Mouse (Mus musculus) embryo, embryonic 11.5 days (tissue): ENCODE results near the gene Ccdc59.
A peak's percentile ranks its signal among the peaks of the same experiment; 100 is the strongest.

Experiments used
- DNase-seq: peaks from one replicate; pipeline ENCODE4 v3.0.0-alpha.2; 2012; ENCODE audit warnings: low read depth, low spot score

Ccdc59 gene

DNA sequence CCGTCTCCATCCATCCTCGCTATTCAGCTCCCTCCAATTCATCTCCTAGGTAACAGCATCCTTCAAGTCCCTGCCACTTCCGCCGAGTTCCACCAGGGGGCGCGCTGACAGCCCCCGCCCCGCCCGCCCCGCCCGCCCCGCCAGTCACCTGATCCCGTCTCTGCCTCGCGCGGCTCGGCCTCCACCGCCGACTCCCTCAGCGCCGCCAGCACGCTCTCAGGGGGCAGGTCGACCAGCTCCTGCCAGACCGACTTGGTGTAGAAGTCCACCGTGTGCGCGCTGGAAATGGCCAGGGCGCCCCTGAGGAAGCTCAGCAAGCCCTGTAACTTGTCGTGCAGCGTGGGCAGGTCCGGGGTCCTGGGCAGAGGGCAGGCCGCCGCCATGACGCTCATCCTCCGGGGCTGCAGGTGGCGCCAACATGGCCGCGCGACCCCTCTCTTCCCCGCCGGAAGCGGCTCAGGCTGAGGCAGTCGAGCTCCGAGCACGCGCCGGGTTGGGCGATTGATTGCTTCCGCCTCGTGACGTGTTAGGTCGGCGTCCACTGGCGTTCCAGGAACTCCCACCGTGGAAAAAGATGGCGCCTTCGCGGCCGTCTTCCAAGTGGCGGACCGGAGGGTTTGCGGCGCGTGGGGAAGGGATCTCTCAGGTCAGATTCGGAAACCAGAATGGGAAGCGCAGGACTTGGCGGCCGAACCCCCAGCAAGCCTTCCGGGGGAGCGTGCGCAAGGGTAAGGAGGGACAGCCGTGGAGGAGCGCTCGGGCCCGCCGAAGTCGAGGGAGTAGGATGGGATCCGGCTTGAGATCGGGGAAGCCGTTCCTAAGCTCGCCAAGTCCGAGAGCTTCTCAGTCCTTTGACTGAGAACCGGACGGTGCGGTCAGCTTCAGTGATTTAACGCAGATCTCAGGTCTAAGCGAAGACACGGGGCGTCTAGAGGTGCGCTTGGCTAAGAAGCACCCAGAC, at the start of gene Ccdc59, which contains the start of gene Mettl25:
TSS of gene Ccdc59 (plus strand) at position 140 of the 961 bp plus-strand sequence.
TSS of gene Mettl25 (minus strand) at position 453 of the 961 bp plus-strand sequence.
- peak; percentile 92 for DNase-seq

DNA sequence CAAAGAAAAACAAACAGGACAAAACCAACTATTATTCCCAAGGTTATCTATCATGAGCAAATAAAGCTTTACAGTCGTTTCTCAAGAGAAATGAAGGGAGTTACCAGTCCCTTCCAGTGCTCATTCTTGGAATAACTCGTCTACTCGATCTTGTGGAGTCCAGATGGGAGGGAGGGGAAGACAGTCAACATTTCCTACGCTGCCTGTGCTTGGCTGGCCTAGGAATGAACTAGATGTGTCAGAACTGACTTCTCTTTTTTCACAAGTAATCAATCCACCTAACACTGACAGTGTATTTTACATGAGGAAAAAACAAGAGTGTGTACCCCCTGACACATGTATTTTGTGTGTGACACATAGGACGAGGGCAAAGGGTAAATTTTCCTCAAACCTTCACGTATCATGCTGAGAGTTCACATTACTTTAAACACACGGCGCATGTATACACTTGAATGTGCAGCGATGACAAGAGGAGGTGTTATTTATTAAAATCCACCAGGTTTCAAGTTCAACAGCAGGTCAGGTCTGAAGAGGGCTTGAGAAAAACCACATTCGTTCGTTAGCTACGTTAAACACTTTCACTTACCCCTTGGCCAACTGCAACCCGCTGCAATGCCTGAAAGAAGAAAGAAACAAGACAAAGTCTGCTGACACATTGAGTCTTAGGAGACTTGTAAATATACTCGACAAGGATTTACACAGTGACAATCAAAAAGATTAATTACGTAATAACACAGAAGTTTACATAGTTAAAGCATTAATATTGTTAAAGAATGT, 46.9 kb upstream of the Ccdc59 start:
- no peak for DNase-seq

DNA sequence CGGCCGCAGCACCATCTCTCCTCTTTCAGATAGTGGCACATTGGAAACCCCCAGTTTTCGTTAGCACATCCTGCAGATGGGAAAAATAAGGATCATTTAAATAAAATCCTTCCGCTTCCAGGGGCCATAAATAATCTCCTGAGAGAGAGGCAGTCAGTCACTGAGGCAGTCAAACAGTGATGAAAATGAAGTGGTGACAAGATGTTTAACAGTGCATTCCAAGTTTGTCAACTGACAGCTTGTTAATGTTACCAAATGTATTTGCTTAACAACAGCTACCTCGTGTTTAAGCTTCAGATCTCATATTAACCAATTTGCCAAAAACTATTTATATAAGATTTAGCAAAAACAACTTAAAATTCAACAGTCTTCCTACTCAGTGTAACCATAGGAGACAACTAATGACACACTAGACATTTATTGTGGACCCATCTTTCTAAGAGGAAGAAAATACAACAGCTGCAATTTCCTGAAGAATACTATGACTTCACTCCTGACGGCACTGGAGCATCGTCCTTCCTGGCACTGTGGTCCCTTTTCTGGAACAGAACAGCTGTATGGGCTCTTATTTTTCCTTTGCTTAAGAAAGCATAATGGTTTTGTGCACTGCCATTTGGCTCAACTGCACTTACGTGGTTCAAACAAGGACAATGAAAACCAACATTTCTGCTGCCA, 43.5 kb upstream of the Ccdc59 start:
- no peak for DNase-seq

DNA sequence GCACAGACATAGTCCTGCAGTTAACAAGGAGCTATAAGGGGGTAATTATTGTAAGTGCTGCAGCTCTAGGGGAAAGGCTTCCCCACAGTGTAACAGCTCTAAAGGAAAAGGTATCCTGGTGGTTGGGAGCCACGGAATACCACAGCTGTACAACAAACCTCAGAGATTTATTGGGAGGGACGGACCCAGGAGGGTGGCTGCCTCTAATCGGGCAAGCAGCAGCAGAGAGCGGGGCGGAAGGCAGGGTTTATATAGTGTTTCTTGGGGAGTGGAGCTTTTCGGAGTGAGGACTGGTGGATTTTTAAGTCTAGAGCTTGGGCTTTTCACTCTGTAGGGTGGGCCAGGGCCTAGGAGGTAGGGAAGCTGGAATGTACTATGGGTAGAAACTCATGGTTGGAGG, 39.7 kb upstream of the Ccdc59 start:
- no peak for DNase-seq

DNA sequence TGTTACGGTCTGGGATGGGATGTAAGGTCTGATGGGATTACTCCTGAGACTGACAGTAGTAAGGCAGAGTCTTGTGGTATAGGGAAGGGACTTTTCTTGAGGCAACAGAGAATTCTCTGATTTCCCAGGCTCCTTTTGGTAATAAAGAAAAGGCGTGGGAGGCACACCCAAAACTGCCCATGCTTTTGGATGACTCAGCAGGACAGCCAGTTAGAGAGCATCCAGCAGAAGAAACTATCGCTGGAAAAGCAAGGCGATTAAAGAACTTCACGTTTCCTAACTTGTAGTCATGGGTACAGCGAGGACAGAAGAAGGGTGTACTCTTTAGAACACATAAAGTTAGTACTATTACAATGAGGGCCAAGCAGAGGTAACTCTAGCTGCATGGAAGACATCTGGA, 38.7 kb upstream of the Ccdc59 start:
- no peak for DNase-seq

DNA sequence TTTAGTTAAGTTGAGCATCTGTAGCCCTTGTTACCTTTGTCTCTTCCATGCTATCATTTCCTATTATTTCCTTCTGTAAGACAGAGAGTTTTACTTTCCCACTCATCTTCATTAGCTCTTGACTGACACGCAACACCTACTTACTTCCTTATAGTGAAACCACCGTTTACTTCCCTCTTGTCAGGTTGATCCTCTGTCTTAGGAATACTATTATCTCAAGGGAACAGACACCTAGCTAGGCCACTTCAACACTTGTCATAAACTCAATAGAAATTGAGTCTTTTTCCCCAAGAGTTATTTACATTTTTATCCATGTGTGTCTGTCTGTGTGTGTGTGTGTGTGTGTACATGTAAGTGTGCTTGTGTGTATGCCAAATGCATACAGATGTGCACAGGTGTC, 37.4 kb upstream of the Ccdc59 start:
- no peak for DNase-seq

DNA sequence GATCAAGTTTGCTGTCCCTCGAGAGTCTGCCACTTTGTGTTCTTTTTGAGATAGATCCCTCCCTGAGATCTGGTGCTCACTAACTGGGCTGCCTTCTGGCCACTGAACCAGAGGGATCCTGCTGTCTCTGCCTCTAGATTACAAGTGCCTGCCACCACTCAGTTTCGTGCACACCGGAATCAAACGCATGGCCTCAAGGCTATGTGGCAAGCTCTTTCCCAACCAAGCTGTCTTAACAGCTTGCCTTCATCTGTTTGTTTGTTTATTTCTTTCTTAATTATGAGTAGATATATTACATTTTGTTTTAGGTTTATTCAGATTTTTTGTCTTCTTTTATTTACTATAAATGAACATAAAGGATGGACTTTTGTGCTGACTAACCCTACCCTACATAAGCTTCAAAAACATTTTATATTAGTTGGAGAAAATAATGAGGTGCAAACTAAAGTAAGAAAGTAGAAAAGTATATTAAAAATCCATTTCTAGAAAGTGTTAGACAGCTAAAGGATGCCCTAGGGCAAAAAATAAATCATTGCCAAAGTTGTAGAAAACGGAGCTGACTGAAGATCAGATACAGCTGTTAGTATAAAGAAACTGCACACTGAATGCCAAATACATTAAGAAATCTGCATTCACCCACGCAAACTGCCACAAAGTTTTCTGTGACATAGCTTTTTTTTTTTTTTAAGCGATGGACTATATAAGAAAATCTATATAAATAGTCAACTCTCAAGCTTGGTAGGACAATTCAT, 34.4 kb upstream of the Ccdc59 start:
- no peak for DNase-seq

DNA sequence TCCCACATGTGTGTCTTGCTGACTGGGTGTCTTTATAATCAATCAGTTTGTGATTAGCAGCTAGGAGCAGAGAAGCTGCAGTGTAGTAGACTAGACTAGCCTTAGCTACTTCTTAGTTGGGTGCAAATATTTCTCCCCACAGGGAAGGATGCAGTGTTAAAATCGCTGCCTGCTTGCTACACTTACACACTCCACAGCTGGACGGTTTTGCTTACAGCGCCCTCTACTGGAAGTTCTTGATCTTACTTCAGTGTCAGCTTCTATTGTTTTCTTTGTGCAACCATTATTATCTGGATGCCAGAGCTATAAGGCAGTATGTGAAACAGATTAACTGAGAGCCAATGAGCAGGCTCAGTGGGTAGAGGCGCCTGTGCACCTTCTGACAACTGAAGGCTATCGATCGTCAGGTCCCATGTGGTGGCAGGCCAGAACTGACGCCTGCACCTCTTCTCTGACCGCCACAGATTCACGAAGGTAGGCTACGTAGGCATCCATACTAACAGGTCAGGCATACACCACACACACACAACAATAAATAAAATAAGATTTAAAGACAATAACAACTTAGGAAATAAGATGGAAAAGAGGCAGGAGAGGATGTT, 6.1 kb upstream of the Ccdc59 start:
- peak; percentile 17 for DNase-seq

DNA sequence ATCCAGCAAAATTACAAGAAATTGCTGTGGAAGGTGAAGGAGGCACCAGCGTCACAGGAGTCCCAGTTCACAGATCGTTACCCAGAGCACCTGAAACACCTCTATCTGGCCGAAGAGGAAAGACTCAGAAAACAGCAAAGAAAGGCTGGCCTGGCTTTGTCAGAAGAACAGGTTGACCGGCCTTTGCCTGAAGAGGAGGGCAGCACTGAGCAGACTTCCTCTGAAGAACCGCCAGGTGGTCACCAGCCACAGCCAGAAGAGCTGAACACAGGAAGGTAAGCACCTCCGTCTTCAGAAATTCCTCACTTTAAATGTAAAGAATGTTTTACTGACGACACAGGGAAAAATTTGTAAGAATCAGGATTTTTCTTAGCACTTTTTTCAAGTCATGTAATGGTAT, 1.7 kb downstream of the Ccdc59 start:
- DNase-seq, result no peak

DNA sequence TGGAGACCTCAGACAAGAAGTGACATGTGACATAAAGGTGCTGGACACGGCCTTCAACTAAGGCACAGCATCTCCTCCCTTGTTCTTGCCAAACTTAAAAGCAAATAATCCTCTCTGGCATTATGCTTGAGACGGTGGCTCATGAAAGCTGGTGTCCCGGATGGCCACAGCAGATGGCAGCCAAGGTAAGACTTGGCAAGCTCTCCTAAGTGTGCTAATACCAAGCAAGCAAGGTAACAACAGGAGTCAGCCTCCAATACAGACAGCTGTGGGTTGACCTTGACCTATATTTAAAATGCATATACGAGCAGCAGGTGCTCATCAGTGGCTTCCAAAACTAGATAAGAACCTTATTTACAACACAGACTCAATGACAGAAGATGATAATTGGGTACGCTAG, 9.4 kb downstream of the Ccdc59 start:
- no peak for DNase-seq

DNA sequence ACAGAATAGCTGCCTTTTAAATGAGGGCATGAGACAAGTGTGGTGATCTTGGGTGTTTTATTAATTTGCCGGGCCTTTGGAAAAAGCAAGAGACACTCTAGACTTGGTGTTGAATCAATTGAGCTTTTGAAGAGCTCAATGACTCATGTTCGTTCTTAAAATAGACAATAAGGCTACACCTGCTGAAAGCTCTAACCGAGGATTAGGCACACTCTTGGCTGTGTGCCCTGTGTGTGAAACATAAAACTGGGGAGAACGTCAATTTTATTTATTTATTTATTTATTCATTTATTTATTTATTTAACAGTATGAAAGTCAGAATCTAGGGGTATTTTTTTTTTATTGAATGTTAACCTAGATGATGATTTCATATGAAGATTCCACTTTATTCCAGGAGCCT, 10.3 kb downstream of the Ccdc59 start:
- DNase-seq, result no peak

DNA sequence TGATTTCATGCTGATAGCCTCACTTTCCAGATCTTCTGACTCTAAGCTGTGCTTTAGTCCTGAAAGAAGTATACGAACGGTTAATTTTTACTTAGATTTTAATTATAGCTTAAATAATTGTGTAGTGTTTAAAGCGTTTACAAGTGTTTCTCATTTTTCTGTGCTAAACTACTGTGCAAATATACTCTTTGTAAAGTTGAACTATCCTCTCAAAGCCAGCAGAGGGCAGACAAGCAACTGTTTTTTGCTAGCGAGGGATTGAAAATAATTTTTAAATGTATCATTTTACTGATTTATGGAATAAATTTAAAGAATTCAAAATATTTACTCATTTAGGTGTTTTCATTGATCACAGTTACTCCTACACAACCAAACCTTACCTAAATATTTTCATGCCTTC, 26.4 kb downstream of the Ccdc59 start:
- DNase-seq, result no peak
